Mouse (Mus musculus): Measurements from ENCODE around the gene Pam. TPM values are rescaled to one million over a fixed set of nuclear protein-coding genes. Genes with fewer than 3 reads are reported as not detected.

Gene Pam
- polyA plus RNA-seq, 1 experiment = 67.3 TPM

- H3K27ac ChIP-seq (ENCODE audit: control insufficient read depth, insufficient read depth, low read length) = no peak overlapping the region
- TF ChIP-seq CTCF (IDR thresholded peaks at IDR 0.05; ENCODE audit: borderline replicate concordance, control insufficient read depth, extremely low read depth, insufficient read depth, low read length, poor library complexity) (no peak), POLR2A (IDR thresholded peaks at IDR 0.05; ENCODE audit: control insufficient read depth, extremely low read depth, insufficient read depth, low read length, poor library complexity) (no peak)
- no peak overlapping the region for H3K4me3 ChIP-seq (ENCODE audit: control insufficient read depth, insufficient read depth, low read length)
- no peaks in the 10 kb centered on the region for H3K27me3 ChIP-seq (ENCODE audit: control insufficient read depth, insufficient read depth, low read length)
- no peak for DNase-seq
- peaks cover 6% of the 10 kb centered on the region for H3K36me3 ChIP-seq (ENCODE audit: control insufficient read depth, insufficient read depth, low read length)
- no peaks in the 10 kb centered on the region for H3K4me1 ChIP-seq (replicated peaks; ENCODE audit: control insufficient read depth, insufficient read depth, low read length)
- 96% methylated on average over 7 of the region's 7 CpGs for WGBS
These were observed 334.8 kb downstream of the Pam start for GRCm38 (mm10) chr1:97760598-97760997.

- H3K36me3 ChIP-seq (ENCODE audit: control insufficient read depth, insufficient read depth, low read length) = peaks cover 14% of the 10 kb centered on the region
- H3K4me1 ChIP-seq (replicated peaks; ENCODE audit: control insufficient read depth, insufficient read depth, low read length) = no peaks in the 10 kb centered on the region
- H3K27me3 ChIP-seq (ENCODE audit: control insufficient read depth, insufficient read depth, low read length) = no peaks in the 10 kb centered on the region
- TF ChIP-seq POLR2A (IDR thresholded peaks at IDR 0.05; ENCODE audit: control insufficient read depth, extremely low read depth, insufficient read depth, low read length, poor library complexity) (no peak), CTCF (IDR thresholded peaks at IDR 0.05; ENCODE audit: borderline replicate concordance, control insufficient read depth, extremely low read depth, insufficient read depth, low read length, poor library complexity) (no peak)
- no peak for DNase-seq
- no peak overlapping the region for H3K4me3 ChIP-seq (ENCODE audit: control insufficient read depth, insufficient read depth, low read length)
- no peak overlapping the region for H3K27ac ChIP-seq (ENCODE audit: control insufficient read depth, insufficient read depth, low read length)
These were observed 335.6 kb downstream of the Pam start for GRCm38 (mm10) chr1:97759841-97760240.

GRCm38 (mm10) chr1:97754392-97754791 is 341.1 kb downstream of the Pam start:
- Histone ChIP-seq H3K4me3 (ENCODE audit: control insufficient read depth, insufficient read depth, low read length) (no peak overlapping the region), H3K4me1 (replicated peaks; ENCODE audit: control insufficient read depth, insufficient read depth, low read length) (no peaks in the 10 kb centered on the region), H3K27ac (ENCODE audit: control insufficient read depth, insufficient read depth, low read length) (no peak overlapping the region), H3K27me3 (ENCODE audit: control insufficient read depth, insufficient read depth, low read length) (no peaks in the 10 kb centered on the region), H3K36me3 (ENCODE audit: control insufficient read depth, insufficient read depth, low read length) (peaks cover 44% of the 10 kb centered on the region)
- TF ChIP-seq POLR2A (IDR thresholded peaks at IDR 0.05; ENCODE audit: control insufficient read depth, extremely low read depth, insufficient read depth, low read length, poor library complexity) (no peak), CTCF (IDR thresholded peaks at IDR 0.05; ENCODE audit: borderline replicate concordance, control insufficient read depth, extremely low read depth, insufficient read depth, low read length, poor library complexity) (no peak)
- 94% methylated on average over 4 of the region's 4 CpGs for WGBS
- no peak for DNase-seq

GRCm38 (mm10) chr1:97753216-97753615 is 342.2 kb downstream of the Pam start:
- peaks cover 46% of the 10 kb centered on the region for H3K36me3 ChIP-seq (ENCODE audit: control insufficient read depth, insufficient read depth, low read length)
- H3K4me3 ChIP-seq (ENCODE audit: control insufficient read depth, insufficient read depth, low read length) = no peak overlapping the region
- no peaks in the 10 kb centered on the region for H3K27me3 ChIP-seq (ENCODE audit: control insufficient read depth, insufficient read depth, low read length)
- no peak for DNase-seq
- no peak for TF ChIP-seq POLR2A (IDR thresholded peaks at IDR 0.05; ENCODE audit: control insufficient read depth, extremely low read depth, insufficient read depth, low read length, poor library complexity)
- TF ChIP-seq CTCF (IDR thresholded peaks at IDR 0.05; ENCODE audit: borderline replicate concordance, control insufficient read depth, extremely low read depth, insufficient read depth, low read length, poor library complexity) = no peak
- H3K4me1 ChIP-seq (replicated peaks; ENCODE audit: control insufficient read depth, insufficient read depth, low read length) = no peaks in the 10 kb centered on the region
- no peak overlapping the region for H3K27ac ChIP-seq (ENCODE audit: control insufficient read depth, insufficient read depth, low read length)

- WGBS = 99% methylated on average over 3 of the region's 3 CpGs
- peaks cover 47% of the 10 kb centered on the region for H3K36me3 ChIP-seq (ENCODE audit: control insufficient read depth, insufficient read depth, low read length)
- no peak overlapping the region for H3K27ac ChIP-seq (ENCODE audit: control insufficient read depth, insufficient read depth, low read length)
- no peak overlapping the region for H3K4me3 ChIP-seq (ENCODE audit: control insufficient read depth, insufficient read depth, low read length)
- H3K27me3 ChIP-seq (ENCODE audit: control insufficient read depth, insufficient read depth, low read length) = no peaks in the 10 kb centered on the region
- TF ChIP-seq POLR2A (IDR thresholded peaks at IDR 0.05; ENCODE audit: control insufficient read depth, extremely low read depth, insufficient read depth, low read length, poor library complexity) (no peak), CTCF (IDR thresholded peaks at IDR 0.05; ENCODE audit: borderline replicate concordance, control insufficient read depth, extremely low read depth, insufficient read depth, low read length, poor library complexity) (no peak)
- DNase-seq = no peak
- H3K4me1 ChIP-seq (replicated peaks; ENCODE audit: control insufficient read depth, insufficient read depth, low read length) = no peaks in the 10 kb centered on the region
These were observed 347.3 kb downstream of the Pam start for GRCm38 (mm10) chr1:97748163-97748562.

GRCm38 (mm10) chr1:97746261-97746660 is 349.2 kb downstream of the Pam start:
- DNase-seq = no peak
- no peaks in the 10 kb centered on the region for H3K27me3 ChIP-seq (ENCODE audit: control insufficient read depth, insufficient read depth, low read length)
- H3K4me1 ChIP-seq (replicated peaks; ENCODE audit: control insufficient read depth, insufficient read depth, low read length) = no peaks in the 10 kb centered on the region
- WGBS = 98% methylated on average over 7 of the region's 7 CpGs
- H3K27ac ChIP-seq (ENCODE audit: control insufficient read depth, insufficient read depth, low read length) = no peak overlapping the region
- H3K4me3 ChIP-seq (ENCODE audit: control insufficient read depth, insufficient read depth, low read length) = no peak overlapping the region
- H3K36me3 ChIP-seq (ENCODE audit: control insufficient read depth, insufficient read depth, low read length) = peaks cover 42% of the 10 kb centered on the region
- no peak for TF ChIP-seq POLR2A (IDR thresholded peaks at IDR 0.05; ENCODE audit: control insufficient read depth, extremely low read depth, insufficient read depth, low read length, poor library complexity)
- TF ChIP-seq CTCF (IDR thresholded peaks at IDR 0.05; ENCODE audit: borderline replicate concordance, control insufficient read depth, extremely low read depth, insufficient read depth, low read length, poor library complexity) = no peak

- no peaks in the 10 kb centered on the region for H3K27me3 ChIP-seq (ENCODE audit: control insufficient read depth, insufficient read depth, low read length)
- DNase-seq = no peak
- no peak overlapping the region for H3K27ac ChIP-seq (ENCODE audit: control insufficient read depth, insufficient read depth, low read length)
- peaks cover 42% of the 10 kb centered on the region for H3K36me3 ChIP-seq (ENCODE audit: control insufficient read depth, insufficient read depth, low read length)
- no peaks in the 10 kb centered on the region for H3K4me1 ChIP-seq (replicated peaks; ENCODE audit: control insufficient read depth, insufficient read depth, low read length)
- TF ChIP-seq POLR2A (IDR thresholded peaks at IDR 0.05; ENCODE audit: control insufficient read depth, extremely low read depth, insufficient read depth, low read length, poor library complexity) = no peak
- no peak for TF ChIP-seq CTCF (IDR thresholded peaks at IDR 0.05; ENCODE audit: borderline replicate concordance, control insufficient read depth, extremely low read depth, insufficient read depth, low read length, poor library complexity)
- H3K4me3 ChIP-seq (ENCODE audit: control insufficient read depth, insufficient read depth, low read length) = no peak overlapping the region
- 99% methylated on average over 4 of the region's 4 CpGs for WGBS
These were observed 349.7 kb downstream of the Pam start for GRCm38 (mm10) chr1:97745712-97746111.

Measured in thymus, adult 2 months (tissue).